Mouse (Mus musculus): Measurements from ENCODE around the gene Gm28308. TPM values are rescaled to one million over a fixed set of nuclear protein-coding genes. Genes with fewer than 3 reads are reported as not detected.
A peak's percentile ranks its signal among the peaks of the same experiment; 100 is the strongest.

Gm28308 gene
- polyA plus RNA-seq, 1 experiment from 2014 or later: not detected

GRCm38 (mm10) chr6:52236806-52237205 lies 23.7 kb upstream of the Gm28308 start:
- no peak overlapping the region for H3K9ac ChIP-seq
- ATAC-seq (ENCODE audit: extremely low read depth, insufficient number of reproducible peaks, low FRiP score, low TSS enrichment): no peak
- peaks cover 13% of the 10 kb centered on the region; the same call in 1 of the 2 replicates for H3K4me1 ChIP-seq
- no peak overlapping the region for H3K4me2 ChIP-seq
- no peak overlapping the region for H3K4me3 ChIP-seq
- peaks cover 99% of the 10 kb centered on the region for H3K27me3 ChIP-seq (replicated peaks)
- 10% methylated on average over 3 of the region's 3 CpGs for WGBS
- no peaks in the 10 kb centered on the region for H3K9me3 ChIP-seq
- H3K27ac ChIP-seq (replicated peaks): no peak overlapping the region
- H3K36me3 ChIP-seq: no peaks in the 10 kb centered on the region

DNA sequence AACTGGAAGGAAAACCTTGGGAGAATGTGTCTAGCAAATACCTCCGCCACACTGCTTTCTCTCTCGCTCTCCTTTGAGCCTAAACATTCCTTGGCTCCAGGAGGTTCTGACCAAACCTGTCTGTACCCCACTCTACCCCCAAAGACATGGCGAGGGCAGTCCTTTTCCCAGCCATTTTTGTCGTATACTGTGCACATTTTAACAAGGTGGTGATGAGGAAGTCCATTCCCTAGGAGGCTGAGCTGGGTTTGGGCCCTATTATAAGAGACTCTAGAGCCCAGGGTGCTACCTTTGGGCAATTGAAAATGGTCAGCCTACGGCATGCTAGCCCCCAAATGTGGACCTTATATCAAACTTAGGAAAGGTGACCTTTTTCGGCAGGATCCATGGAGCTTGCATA lies 22.7 kb upstream of the Gm28308 start:
- no peak for ATAC-seq (ENCODE audit: extremely low read depth, insufficient number of reproducible peaks, low FRiP score, low TSS enrichment)
- H3K27me3 ChIP-seq (replicated peaks): peaks cover 98% of the 10 kb centered on the region
- H3K9ac ChIP-seq: no peak overlapping the region
- H3K9me3 ChIP-seq: no peaks in the 10 kb centered on the region
- no peak overlapping the region for H3K27ac ChIP-seq (replicated peaks)
- no peak overlapping the region for H3K4me2 ChIP-seq
- H3K36me3 ChIP-seq: no peaks in the 10 kb centered on the region
- no peak overlapping the region for H3K4me3 ChIP-seq
- 26% methylated on average over 6 of the region's 6 CpGs for WGBS
- peaks cover 13% of the 10 kb centered on the region; the same call in 1 of the 2 replicates for H3K4me1 ChIP-seq

DNA sequence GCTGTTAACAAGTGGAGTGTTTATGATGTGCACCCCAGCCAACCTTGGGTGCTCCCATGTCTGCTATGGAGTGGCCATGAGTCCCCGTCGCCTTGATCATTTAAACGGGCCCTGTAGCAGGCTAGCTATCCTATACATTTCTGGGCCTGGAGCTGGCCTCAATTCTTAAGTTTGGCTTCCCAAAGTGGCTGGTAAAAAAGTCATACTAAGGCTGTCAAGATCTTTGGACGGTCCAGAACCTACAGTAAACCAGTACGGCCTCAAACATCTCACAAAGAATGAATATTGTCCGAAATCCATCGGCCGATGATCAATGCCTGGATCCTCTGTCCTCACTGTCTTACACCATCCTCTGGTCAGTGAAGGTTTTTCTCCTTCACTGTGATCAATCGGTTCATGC lies 22.1 kb upstream of the Gm28308 start:
- H3K36me3 ChIP-seq: no peaks in the 10 kb centered on the region
- H3K4me2 ChIP-seq: no peak overlapping the region
- H3K9me3 ChIP-seq: no peaks in the 10 kb centered on the region
- peaks cover 9% of the 10 kb centered on the region; the same call in 1 of the 2 replicates for H3K4me1 ChIP-seq
- no peak for ATAC-seq (ENCODE audit: extremely low read depth, insufficient number of reproducible peaks, low FRiP score, low TSS enrichment)
- no peak overlapping the region for H3K9ac ChIP-seq
- 33% methylated on average over 9 of the region's 9 CpGs for WGBS
- no peak overlapping the region for H3K4me3 ChIP-seq
- H3K27ac ChIP-seq (replicated peaks): no peak overlapping the region
- peaks cover 98% of the 10 kb centered on the region for H3K27me3 ChIP-seq (replicated peaks)

DNA sequence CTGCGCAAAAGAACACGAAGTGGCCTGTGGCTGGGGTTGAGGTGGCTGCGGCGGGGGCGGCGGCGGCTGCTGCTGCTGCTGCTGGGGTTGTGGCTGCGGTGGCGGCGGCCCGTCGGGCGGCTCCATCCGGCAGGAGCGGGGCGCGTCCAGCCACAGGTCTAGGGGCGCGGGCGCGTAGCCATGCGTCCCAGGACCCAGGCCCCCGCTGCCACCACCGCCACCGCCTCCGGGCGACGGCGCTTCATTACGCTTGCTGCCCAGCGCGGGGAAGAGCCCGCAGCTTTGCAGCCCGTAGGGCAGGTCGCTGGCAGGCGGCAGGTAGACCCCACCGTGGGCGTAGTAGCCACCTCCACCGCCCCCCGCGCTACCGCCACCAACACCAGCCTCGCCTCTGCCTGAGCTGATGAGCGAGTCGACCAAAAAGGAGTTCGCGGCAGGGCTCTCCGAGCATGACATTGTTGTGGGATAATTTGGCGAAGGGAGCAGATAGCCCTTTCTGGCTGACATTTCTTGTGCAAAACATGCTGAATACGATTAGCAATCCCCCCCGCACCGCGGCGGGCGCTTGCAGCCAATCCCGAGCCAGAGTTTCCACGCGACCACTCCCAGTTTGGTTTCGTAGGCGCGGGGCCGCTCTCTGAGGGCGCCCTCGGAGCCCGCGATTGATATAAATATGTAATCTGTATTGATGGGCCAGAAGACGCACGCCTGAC lies 21.4 kb upstream of the Gm28308 start:
- Histone ChIP-seq H3K36me3 (no peaks in the 10 kb centered on the region), H3K4me1 (peaks cover 5% of the 10 kb centered on the region; the same call in 1 of the 2 replicates), H3K4me3 (peak overlapping the region; percentile 23), H3K27me3 (replicated peaks) (peaks cover 98% of the 10 kb centered on the region), H3K27ac (replicated peaks) (no peak overlapping the region), H3K4me2 (peak overlapping the region; percentile 11; the same call in 1 of the 2 replicates), H3K9me3 (no peaks in the 10 kb centered on the region), H3K9ac (no peak overlapping the region)
- ATAC-seq (ENCODE audit: extremely low read depth, insufficient number of reproducible peaks, low FRiP score, low TSS enrichment): no peak
- 1% methylated on average over 67 of the region's 68 CpGs for WGBS

GRCm38 (mm10) chr6:52233546-52234427 lies 20.6 kb upstream of the Gm28308 start:
- H3K9me3 ChIP-seq: no peaks in the 10 kb centered on the region
- H3K4me2 ChIP-seq: peak overlapping the region; percentile 11; the same call in 1 of the 2 replicates
- no peak overlapping the region for H3K9ac ChIP-seq
- WGBS: 1% methylated on average over 68 of the region's 70 CpGs
- no peak for ATAC-seq (ENCODE audit: extremely low read depth, insufficient number of reproducible peaks, low FRiP score, low TSS enrichment)
- peak overlapping the region; percentile 23 for H3K4me3 ChIP-seq
- peaks cover 99% of the 10 kb centered on the region for H3K27me3 ChIP-seq (replicated peaks)
- H3K4me1 ChIP-seq: peaks cover 5% of the 10 kb centered on the region; the same call in 1 of the 2 replicates
- no peak overlapping the region for H3K27ac ChIP-seq (replicated peaks)
- no peaks in the 10 kb centered on the region for H3K36me3 ChIP-seq

- H3K9ac ChIP-seq: no peak overlapping the region
- no peak overlapping the region for H3K27ac ChIP-seq (replicated peaks)
- H3K4me1 ChIP-seq: peaks cover 5% of the 10 kb centered on the region; the same call in 1 of the 2 replicates
- H3K4me2 ChIP-seq: no peak overlapping the region
- ATAC-seq (ENCODE audit: extremely low read depth, insufficient number of reproducible peaks, low FRiP score, low TSS enrichment): no peak
- no peaks in the 10 kb centered on the region for H3K36me3 ChIP-seq
- no peak overlapping the region for H3K4me3 ChIP-seq
- 1% methylated on average over 23 of the region's 23 CpGs for WGBS
- peaks cover 98% of the 10 kb centered on the region for H3K27me3 ChIP-seq (replicated peaks)
- H3K9me3 ChIP-seq: no peaks in the 10 kb centered on the region
Measured at GRCm38 (mm10) chr6:52232984-52233545, 19.9 kb upstream of the Gm28308 start.

GRCm38 (mm10) chr6:52232568-52232965 lies 19.4 kb upstream of the Gm28308 start:
- H3K27ac ChIP-seq (replicated peaks): no peak overlapping the region
- 1% methylated on average over 18 of the region's 18 CpGs for WGBS
- H3K4me2 ChIP-seq: no peak overlapping the region
- no peak overlapping the region for H3K4me3 ChIP-seq
- no peaks in the 10 kb centered on the region for H3K9me3 ChIP-seq
- peaks cover 5% of the 10 kb centered on the region; the same call in 1 of the 2 replicates for H3K4me1 ChIP-seq
- H3K27me3 ChIP-seq (replicated peaks): peaks cover 98% of the 10 kb centered on the region
- ATAC-seq (ENCODE audit: extremely low read depth, insufficient number of reproducible peaks, low FRiP score, low TSS enrichment): no peak
- H3K36me3 ChIP-seq: no peaks in the 10 kb centered on the region
- no peak overlapping the region for H3K9ac ChIP-seq

- no peak overlapping the region for H3K4me2 ChIP-seq
- H3K27me3 ChIP-seq (replicated peaks): peaks cover 98% of the 10 kb centered on the region
- H3K4me3 ChIP-seq: no peak overlapping the region
- H3K36me3 ChIP-seq: no peaks in the 10 kb centered on the region
- ATAC-seq (ENCODE audit: extremely low read depth, insufficient number of reproducible peaks, low FRiP score, low TSS enrichment): no peak
- no peak overlapping the region for H3K27ac ChIP-seq (replicated peaks)
- peaks cover 5% of the 10 kb centered on the region; the same call in 1 of the 2 replicates for H3K4me1 ChIP-seq
- no peaks in the 10 kb centered on the region for H3K9me3 ChIP-seq
- no peak overlapping the region for H3K9ac ChIP-seq
- 3% methylated on average over 18 of the region's 18 CpGs for WGBS
Measured at GRCm38 (mm10) chr6:52231885-52232567, 18.9 kb upstream of the Gm28308 start.

DNA sequence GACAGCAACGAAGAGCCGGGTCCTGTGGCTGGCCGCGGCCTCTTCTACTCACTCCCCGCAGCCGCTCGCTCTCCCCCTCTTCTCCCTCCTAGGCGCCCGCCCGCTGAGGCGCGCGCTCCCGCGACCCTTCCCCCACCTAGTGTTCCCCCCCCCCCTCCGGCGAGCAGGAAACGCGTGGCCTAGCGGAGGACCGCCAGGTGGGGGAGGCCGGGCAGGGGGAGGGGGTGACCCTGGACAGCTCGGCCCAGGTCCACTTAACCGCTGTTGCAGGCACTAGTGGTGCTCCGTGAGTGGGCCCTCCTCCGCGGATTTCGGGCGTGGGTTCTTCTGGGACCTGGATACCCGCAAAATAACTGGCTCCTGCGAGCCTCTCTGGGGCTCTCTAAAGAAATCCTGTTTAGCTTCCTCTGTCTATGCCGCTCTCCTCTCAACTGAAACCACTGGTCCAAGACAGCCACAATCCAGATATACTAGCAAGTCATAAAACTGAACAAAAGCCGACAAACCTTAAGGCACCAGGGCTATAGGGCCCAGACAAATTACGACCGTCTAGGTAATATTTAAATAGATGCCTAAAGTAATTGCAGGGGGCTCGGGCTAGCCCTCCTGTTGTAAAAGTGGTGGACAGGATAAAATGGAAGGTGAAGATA lies 17.5 kb upstream of the Gm28308 start, which contains the start of gene Hoxa9:
Gene Hoxa9, minus strand, starts transcription at position 574 of the 650 bp plus-strand sequence.
- Histone ChIP-seq H3K36me3 (no peaks in the 10 kb centered on the region), H3K27ac (replicated peaks) (no peak within 1 kb of the TSS), H3K4me2 (no peak within 1 kb of the TSS), H3K4me3 (peak within 1 kb of the TSS; percentile 13; the same call in 1 of the 2 replicates), H3K27me3 (replicated peaks) (peaks cover 98% of the 10 kb centered on the region), H3K9me3 (no peaks in the 10 kb centered on the region), H3K9ac (no peak within 1 kb of the TSS), H3K4me1 (peaks cover 11% of the 10 kb centered on the region; the same call in 1 of the 2 replicates)
- no peak for ATAC-seq (ENCODE audit: extremely low read depth, insufficient number of reproducible peaks, low FRiP score, low TSS enrichment)
- 2% methylated on average over 29 of the region's 36 CpGs for WGBS

GRCm38 (mm10) chr6:52229558-52230416 lies 16.6 kb upstream of the Gm28308 start:
- Histone ChIP-seq H3K27me3 (replicated peaks) (peaks cover 98% of the 10 kb centered on the region), H3K4me3 (0 out of 2 replicates have a peak overlapping the region, but pooled peaks have one; percentile 1), H3K9me3 (no peaks in the 10 kb centered on the region), H3K36me3 (no peaks in the 10 kb centered on the region), H3K9ac (no peak overlapping the region), H3K4me1 (peaks cover 12% of the 10 kb centered on the region; the same call in 1 of the 2 replicates), H3K27ac (replicated peaks) (no peak overlapping the region), H3K4me2 (peak overlapping the region; percentile 6)
- ATAC-seq (ENCODE audit: extremely low read depth, insufficient number of reproducible peaks, low FRiP score, low TSS enrichment): no peak
- 2% methylated on average over 44 of the region's 44 CpGs for WGBS
